Mouse (Mus musculus) stomach, postnatal 0 days (tissue): ENCODE measurements around the gene Ddx17.

Source experiments
- CTCF ChIP-seq: IDR thresholded peaks from 2 replicates; pipeline ENCODE4 v1.5.1; 2016; ENCODE audit warnings: antibody characterized with exemption, low read depth, mild to moderate bottlenecking, moderate library complexity
- EP300 ChIP-seq: optimal IDR thresholded peaks from 2 replicates; pipeline ENCODE3; 2016; ENCODE audit warnings: antibody characterized with exemption

- TF ChIP-seq EP300 (no peak), CTCF (no peak)
These were observed 15.9 kb upstream of the Ddx17 start for GRCm38 (mm10) chr15:79562417-79562816.
